Mouse (Mus musculus): Measurements from ENCODE around the gene Ghitm. TPM values are rescaled to one million over a fixed set of nuclear protein-coding genes. Genes with fewer than 3 reads are reported as not detected.

Ghitm gene
- total RNA-seq, 2 experiments from 2014 or later: 653 to 717 TPM

- DNase-seq: peak; percentile 28 to 34
These were observed 30.3 kb downstream of the Ghitm start for GRCm38 (mm10) chr14:37104747-37105146.

- no peak for DNase-seq
These were observed 32.6 kb downstream of the Ghitm start for GRCm38 (mm10) chr14:37102484-37102883.

- DNase-seq: no peak
These were observed 33.5 kb downstream of the Ghitm start for GRCm38 (mm10) chr14:37101531-37101930.

GRCm38 (mm10) chr14:37097956-37098530, 37.0 kb downstream of the Ghitm start, which contains the start of gene Cdhr1:
TSS of gene Cdhr1 (minus strand) at chr14:37098347.
- no peak for DNase-seq

GRCm38 (mm10) chr14:37095556-37095955, 39.5 kb downstream of the Ghitm start:
- no peak for DNase-seq

GRCm38 (mm10) chr14:37094436-37094835, 40.6 kb downstream of the Ghitm start:
- no peak for DNase-seq

- DNase-seq: no peak
These were observed 51.3 kb downstream of the Ghitm start for GRCm38 (mm10) chr14:37083755-37084154.

GRCm38 (mm10) chr14:37080724-37081123, 54.3 kb downstream of the Ghitm start:
- DNase-seq: no peak

Other genes starting within 250 kb of the Ghitm start
- gene Ccser2, start 166.5 kb downstream of the Ghitm start, total RNA-seq (2021): 100 to 1,000 TPM; 114 to 118 TPM
- not detected for gene Rgr, start 86.3 kb downstream of the Ghitm start, total RNA-seq (2021)
- not detected for gene Lrit1, start 80.4 kb downstream of the Ghitm start, total RNA-seq (2021)
- gene Lrit2, start 67.3 kb downstream of the Ghitm start, total RNA-seq (2021): not detected
- gene Cdhr1, start 36.9 kb downstream of the Ghitm start, total RNA-seq (2021): under 1 TPM in 1 of 2 experiments, not detected in 1; 0.05 TPM
- gene 2610528A11Rik, start 21.2 kb downstream of the Ghitm start, total RNA-seq (2021): under 1 TPM in 1 of 2 experiments, not detected in 1; 0.57 TPM

All from heart, adult 18-20 months (tissue).